Mouse (Mus musculus) myocyte (in vitro differentiated cells): ENCODE data around the gene Hoxb2. TPM values are rescaled to one million over a fixed set of nuclear protein-coding genes. Genes with fewer than 3 reads are reported as not detected.
A peak's percentile ranks its signal among the peaks of the same experiment; 100 is the strongest.

ENCODE experiments used
- H3K27me3 ChIP-seq: one replicate; pipeline ENCODE4 v1.6.1; 2011; ENCODE audit not compliant: control insufficient read depth, insufficient read depth, insufficient read length
- H3K36me3 ChIP-seq: one replicate; pipeline ENCODE4 v1.6.1; 2011; ENCODE audit not compliant: control insufficient read depth, insufficient read depth
- H3K4me2 ChIP-seq: one replicate; pipeline ENCODE4 v1.6.1; 2011; ENCODE audit warnings: low read depth, control low read depth
- H3K4me3 ChIP-seq: one replicate; pipeline ENCODE4 v1.5.1; 2011; ENCODE audit warnings: mild to moderate bottlenecking, control low read depth, moderate library complexity
- H3K79me2 ChIP-seq: one replicate; pipeline ENCODE4 v1.6.1; 2011; ENCODE audit not compliant: control insufficient read depth, insufficient read depth
- H3ac ChIP-seq: one replicate; pipeline ENCODE4 v1.6.1; 2011; ENCODE audit not compliant: control insufficient read depth, insufficient read length
- CEBPB ChIP-seq: IDR thresholded peaks from 2 replicates; pipeline ENCODE4 v1.6.1; 2011; ENCODE audit warnings: mild to moderate bottlenecking, moderate library complexity; ENCODE audit not compliant: poor library complexity, insufficient read depth, severe bottlenecking
- E2F4 ChIP-seq: IDR thresholded peaks from one replicate; pipeline ENCODE4 v1.6.1; 2011; ENCODE audit warnings: mild to moderate bottlenecking, control low read depth, moderate library complexity; ENCODE audit not compliant: insufficient read depth
- MAX ChIP-seq: IDR thresholded peaks from one replicate; pipeline ENCODE4 v1.6.1; 2011; ENCODE audit warnings: low read depth, mild to moderate bottlenecking, control low read depth
- MYOD1 ChIP-seq, 3 experiments: IDR thresholded peaks; one replicate each; pipeline ENCODE4 v1.6.1; 2011; ENCODE audit warnings: control low read depth in 2 of 3, low read depth in 2 of 3, mild to moderate bottlenecking in 2 of 3, moderate library complexity in 1 of 3; ENCODE audit not compliant: insufficient read length in 2 of 3, control insufficient read depth in 1 of 3
- MYOG ChIP-seq, 3 experiments: IDR thresholded peaks; one replicate each; pipeline ENCODE4 v1.6.1; 2011; ENCODE audit warnings: control low read depth in 2 of 3, low read depth in 2 of 3, mild to moderate bottlenecking in 2 of 3; ENCODE audit not compliant: insufficient read length in 2 of 3, control insufficient read depth in 1 of 3, insufficient read depth in 1 of 3
- POLR2A ChIP-seq: IDR thresholded peaks from one replicate; pipeline ENCODE4 v1.6.1; 2011; ENCODE audit warnings: low read depth, mild to moderate bottlenecking, control low read depth, moderate library complexity; ENCODE audit not compliant: insufficient read length
- POLR2AphosphoS2 ChIP-seq: IDR thresholded peaks from one replicate; pipeline ENCODE4 v1.6.1; 2011; ENCODE audit warnings: low read depth, control low read depth; ENCODE audit not compliant: insufficient read length
- REST ChIP-seq: IDR thresholded peaks from one replicate; pipeline ENCODE4 v1.6.1; 2011; ENCODE audit warnings: mild to moderate bottlenecking, control low read depth, moderate library complexity; ENCODE audit not compliant: insufficient read depth, insufficient read length
- SRF ChIP-seq: IDR thresholded peaks from one replicate; pipeline ENCODE4 v1.6.1; 2011; ENCODE audit warnings: low read depth; ENCODE audit not compliant: control insufficient read depth, insufficient read length
- TCF12 ChIP-seq: IDR thresholded peaks from one replicate; pipeline ENCODE4 v1.6.1; 2011; ENCODE audit warnings: mild to moderate bottlenecking, control low read depth; ENCODE audit not compliant: poor library complexity, insufficient read depth, severe bottlenecking
- TCF3 ChIP-seq: IDR thresholded peaks from one replicate; pipeline ENCODE4 v1.6.1; 2011; ENCODE audit warnings: low read depth, control low read depth; ENCODE audit not compliant: insufficient read length
- USF1 ChIP-seq: IDR thresholded peaks from one replicate; pipeline ENCODE4 v1.6.1; 2011; ENCODE audit warnings: low read depth, mild to moderate bottlenecking, control low read depth, moderate library complexity
- polyA plus RNA-seq: library from polyadenylated mRNA; unstranded; fragments of >200 nt; fragmentation: generic; extraction: Trizol; gene quantifications from one replicate; pipeline ENCODE4 v1.2.1, GENCODE M21; 2012; ENCODE audit warnings: missing spikeins

Hoxb2 gene
- polyA plus RNA-seq, 1 experiment = not detected

DNA sequence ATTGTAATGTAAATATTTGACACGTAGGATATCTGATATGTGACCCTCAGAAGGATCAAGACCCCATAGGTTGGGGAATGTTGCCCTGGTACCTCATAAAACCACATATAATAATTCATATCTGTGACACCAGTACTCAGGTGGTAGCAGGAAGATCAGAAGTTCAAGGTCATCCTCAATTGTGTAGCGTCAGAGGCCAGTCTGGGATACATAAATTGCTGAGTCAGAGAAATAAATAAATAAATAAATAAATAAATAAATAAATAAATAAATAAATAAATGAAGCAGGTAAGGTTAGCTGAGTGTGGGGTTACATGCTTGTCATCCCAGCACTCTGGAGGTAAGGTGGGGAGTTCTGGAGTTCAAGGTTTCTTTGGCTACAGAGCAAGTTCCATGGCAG, 37.3 kb downstream of the Hoxb2 start:
- H3K4me3 ChIP-seq = no peak overlapping the region
- no peak overlapping the region for H3K4me2 ChIP-seq
- peaks cover 20% of the 10 kb centered on the region for H3K27me3 ChIP-seq
- TF ChIP-seq MYOG (IDR thresholded peaks at IDR 0.05; ENCODE audit: control insufficient read depth in 1 of 3, insufficient read depth in 1 of 3, insufficient read length in 2 of 3, low read depth in 2 of 3) (no peak), TCF12 (no peak), CEBPB (no peak)
- H3ac ChIP-seq = no peak overlapping the region
- no peaks in the 10 kb centered on the region for H3K79me2 ChIP-seq
- no peaks in the 10 kb centered on the region for H3K36me3 ChIP-seq

DNA sequence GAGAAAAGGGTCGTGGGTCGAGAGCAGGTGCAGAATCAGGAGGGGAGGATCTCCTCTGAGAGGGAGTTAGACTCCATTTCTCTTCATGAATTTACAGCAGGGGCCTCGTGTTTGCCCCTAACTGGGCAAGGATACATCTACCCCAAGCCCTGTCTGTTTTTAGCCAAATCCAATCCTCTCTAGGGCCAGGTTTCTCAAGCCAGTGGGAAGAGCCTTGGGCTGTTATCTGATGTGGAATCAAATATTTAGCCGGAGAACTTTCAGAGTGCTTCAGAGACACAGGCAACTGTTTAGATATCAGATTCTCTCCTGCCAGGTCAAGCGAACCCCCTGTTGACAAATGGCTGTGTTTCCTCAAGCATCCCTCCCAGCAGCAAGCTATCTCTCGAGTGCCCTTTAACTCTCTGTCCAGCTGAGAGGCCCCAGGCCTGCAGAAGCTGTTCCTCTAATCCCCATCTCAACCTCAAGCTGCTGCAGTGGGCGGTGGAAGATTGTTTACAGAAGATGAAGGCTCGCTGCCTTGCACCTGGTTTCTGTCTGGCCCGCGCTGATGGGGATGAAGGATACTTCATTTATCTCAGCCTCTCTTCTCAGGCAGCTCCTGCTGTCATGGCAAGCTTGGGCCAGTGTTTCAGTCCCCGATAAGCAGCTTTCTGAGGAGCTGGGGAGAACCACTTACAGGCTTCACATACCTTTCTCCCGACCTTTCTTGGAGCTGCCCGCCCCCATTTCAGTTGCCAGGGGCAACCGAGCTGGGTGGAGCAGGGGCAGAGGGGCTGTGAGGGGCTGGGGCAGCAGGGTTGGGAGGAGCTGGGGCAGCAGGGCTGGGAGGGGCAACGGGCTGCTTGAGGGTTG, 46.7 kb downstream of the Hoxb2 start:
- Histone ChIP-seq H3K36me3 (no peaks in the 10 kb centered on the region), H3K27me3 (no peaks in the 10 kb centered on the region), H3K4me3 (no peak overlapping the region), H3ac (no peak overlapping the region), H3K4me2 (no peak overlapping the region), H3K79me2 (no peaks in the 10 kb centered on the region)
- TF ChIP-seq TCF3 = no peak
- TF ChIP-seq SRF = no peak
- no peak for TF ChIP-seq MYOG (IDR thresholded peaks at IDR 0.05; ENCODE audit: control insufficient read depth in 1 of 3, insufficient read depth in 1 of 3, insufficient read length in 2 of 3, low read depth in 2 of 3)
- no peak for TF ChIP-seq USF1
- no peak for TF ChIP-seq E2F4
- no peak for TF ChIP-seq CEBPB
- TF ChIP-seq MYOD1 (IDR thresholded peaks at IDR 0.05; ENCODE audit: control insufficient read depth in 1 of 3, insufficient read length in 2 of 3, low read depth in 2 of 3) = no peak
- no peak for TF ChIP-seq POLR2A
- TF ChIP-seq MAX = no peak
- no peak for TF ChIP-seq TCF12
- no peak for TF ChIP-seq POLR2AphosphoS2
- TF ChIP-seq REST = no peak

DNA sequence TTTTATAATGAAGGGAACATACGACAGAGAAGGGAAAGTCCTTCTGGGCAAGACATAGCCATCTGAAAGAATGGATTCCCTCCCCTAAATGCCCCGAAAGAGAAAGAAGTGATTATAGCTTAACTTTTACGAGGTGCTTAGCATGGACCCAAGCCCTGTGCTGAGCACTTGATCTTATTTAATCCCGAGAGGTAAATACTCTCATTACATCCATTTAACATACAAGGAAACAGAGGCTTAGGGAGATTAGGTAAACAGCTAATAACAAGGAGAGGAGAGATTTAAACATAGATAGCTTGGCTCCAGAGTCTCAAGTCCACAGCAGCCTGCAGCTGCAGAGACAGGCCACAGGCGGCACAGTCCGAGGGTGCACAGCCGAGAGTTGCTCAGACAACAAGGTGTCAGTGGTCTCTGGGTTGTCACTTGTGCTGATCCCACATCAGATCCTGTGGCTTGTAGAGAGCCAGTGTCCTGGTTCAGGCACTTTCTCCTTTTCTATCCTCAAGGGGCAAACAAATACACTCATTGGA, 47.5 kb downstream of the Hoxb2 start:
- H3K4me2 ChIP-seq = no peak overlapping the region
- no peaks in the 10 kb centered on the region for H3K36me3 ChIP-seq
- no peaks in the 10 kb centered on the region for H3K79me2 ChIP-seq
- TF ChIP-seq POLR2A = no peak
- no peak for TF ChIP-seq USF1
- no peak for TF ChIP-seq CEBPB
- TF ChIP-seq POLR2AphosphoS2 = no peak
- TF ChIP-seq REST = no peak
- no peak for TF ChIP-seq SRF
- no peak for TF ChIP-seq E2F4
- no peak for TF ChIP-seq TCF3
- TF ChIP-seq MAX = no peak
- TF ChIP-seq MYOG (IDR thresholded peaks at IDR 0.05; ENCODE audit: control insufficient read depth in 1 of 3, insufficient read depth in 1 of 3, insufficient read length in 2 of 3, low read depth in 2 of 3) = no peak
- no peak for TF ChIP-seq TCF12
- no peak for TF ChIP-seq MYOD1 (IDR thresholded peaks at IDR 0.05; ENCODE audit: control insufficient read depth in 1 of 3, insufficient read length in 2 of 3, low read depth in 2 of 3)
- no peak overlapping the region for H3ac ChIP-seq
- no peaks in the 10 kb centered on the region for H3K27me3 ChIP-seq
- no peak overlapping the region for H3K4me3 ChIP-seq

DNA sequence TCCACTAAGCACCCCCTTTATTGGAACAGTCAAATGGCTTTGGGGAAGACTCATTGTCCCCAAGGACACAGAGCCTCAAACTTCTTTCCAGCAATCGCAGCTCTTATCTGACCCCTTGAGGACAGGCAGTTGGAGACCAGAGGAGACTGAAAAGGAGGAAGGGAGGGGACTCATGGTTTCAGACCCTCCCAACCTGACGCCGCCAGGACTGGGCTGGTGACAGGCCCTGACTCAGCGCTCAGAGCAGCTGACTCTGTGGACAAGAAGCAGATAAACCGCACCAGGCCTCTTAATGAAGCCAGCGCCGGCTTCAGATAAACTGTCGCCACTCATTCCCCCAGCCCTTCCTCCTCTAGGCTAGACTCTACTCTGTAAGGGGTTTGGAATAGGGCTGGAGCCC, 49.6 kb downstream of the Hoxb2 start:
- Histone ChIP-seq H3K79me2 (no peaks in the 10 kb centered on the region), H3K4me2 (peak overlapping the region; percentile 30), H3K4me3 (no peak overlapping the region), H3K27me3 (no peaks in the 10 kb centered on the region), H3ac (no peak overlapping the region), H3K36me3 (no peaks in the 10 kb centered on the region)
- peak in 1 of 3 experiments; percentile 66 for TF ChIP-seq MYOD1 (IDR thresholded peaks at IDR 0.05; ENCODE audit: control insufficient read depth in 1 of 3, insufficient read length in 2 of 3, low read depth in 2 of 3)
- TF ChIP-seq POLR2A = no peak
- no peak for TF ChIP-seq E2F4
- no peak for TF ChIP-seq TCF12
- no peak for TF ChIP-seq POLR2AphosphoS2
- TF ChIP-seq MAX = no peak
- TF ChIP-seq MYOG (IDR thresholded peaks at IDR 0.05; ENCODE audit: control insufficient read depth in 1 of 3, insufficient read depth in 1 of 3, insufficient read length in 2 of 3, low read depth in 2 of 3) = peak in 2 of 3 experiments; percentile 45 to 85

Other genes with a start within 250 kb of the Hoxb2 start
- not detected for gene Calcoco2, start 238.6 kb upstream of the Hoxb2 start, polyA plus RNA-seq
- not detected for gene Ttll6, start 216.7 kb upstream of the Hoxb2 start, polyA plus RNA-seq
- 0.10 TPM for gene Hoxb13, start 156.2 kb upstream of the Hoxb2 start, polyA plus RNA-seq
- gene Hoxb9, start 79.1 kb upstream of the Hoxb2 start, polyA plus RNA-seq = 0.24 TPM
- 0.05 TPM for gene Hoxb8, start 68.6 kb upstream of the Hoxb2 start, polyA plus RNA-seq
- 0.06 TPM for gene Hoxb7, start 63.9 kb upstream of the Hoxb2 start, polyA plus RNA-seq
- gene Hoxb6, start 58.0 kb upstream of the Hoxb2 start, polyA plus RNA-seq = not detected
- gene Hoxb5, start 47.2 kb upstream of the Hoxb2 start, polyA plus RNA-seq = not detected
- gene Hoxb4, start 32.3 kb upstream of the Hoxb2 start, polyA plus RNA-seq = not detected
- gene Hoxb3, start 27.2 kb upstream of the Hoxb2 start, polyA plus RNA-seq = not detected
- not detected for gene Hoxb1, start 15.2 kb downstream of the Hoxb2 start, polyA plus RNA-seq
- 0.02 TPM for gene Skap1, start 114.1 kb downstream of the Hoxb2 start, polyA plus RNA-seq